Mouse (Mus musculus) ES-E14 (cell line): ENCODE measurements at regions not wholly inside any gene's neighbourhood (a gene's known extent, or its start where the extent isn't known, plus 50 kb on each side); places are given as distances from the start of the nearest gene placed in this dataset.

Source experiments
- DNase-seq: peaks from one replicate; pipeline ENCODE4 v3.0.0-alpha.2; 2013; ENCODE audit warnings: low read depth, low spot score
- H3K27ac ChIP-seq: 2 replicates; pipeline ENCODE4 v1.5.1; 2012; ENCODE audit warnings: low read depth, mild to moderate bottlenecking, low read length, moderate library complexity, mixed read lengths; ENCODE audit not compliant: poor library complexity, insufficient read depth, severe bottlenecking
- H3K36me3 ChIP-seq: 2 replicates; pipeline ENCODE4 v1.6.1; 2012; ENCODE audit warnings: mild to moderate bottlenecking, low read length, moderate library complexity, mixed read lengths; ENCODE audit not compliant: control insufficient read depth, poor library complexity, insufficient read depth, severe bottlenecking
- H3K4me1 ChIP-seq, 2 experiments: fragments of 150-350 bp in 1 of 2; sonication (generic) in 1 of 2; 2 replicates each; pipeline ENCODE4 v1.6.1; 2012; ENCODE audit warnings: low read length in 2 of 2, mild to moderate bottlenecking in 1 of 2, mixed read lengths in 1 of 2; ENCODE audit not compliant: control insufficient read depth in 2 of 2, insufficient read depth in 2 of 2, poor library complexity in 1 of 2
- H3K4me3 ChIP-seq, 2 experiments: fragments of 150-350 bp in 1 of 2; sonication (generic) in 1 of 2; 2 replicates each; pipeline ENCODE4 v1.5.1; 2012; ENCODE audit warnings: low read length in 2 of 2, low read depth in 1 of 2, mild to moderate bottlenecking in 1 of 2, mixed read lengths in 1 of 2; ENCODE audit not compliant: insufficient read depth in 1 of 2, poor library complexity in 1 of 2, severe bottlenecking in 1 of 2
- H3K9ac ChIP-seq: 2 replicates; pipeline ENCODE4 v1.6.1; 2012; ENCODE audit warnings: low read depth, mild to moderate bottlenecking, low read length, mixed read lengths; ENCODE audit not compliant: poor library complexity, insufficient read depth, severe bottlenecking
- H3K9me3 ChIP-seq: fragments of 150-350 bp; sonication (generic); 2 replicates; pipeline ENCODE4 v1.6.1; 2012; ENCODE audit warnings: low read depth, mild to moderate bottlenecking, low read length; ENCODE audit not compliant: control insufficient read depth, insufficient read depth
- CHD2 ChIP-seq: IDR thresholded peaks from 2 replicates; pipeline ENCODE4 v1.6.1; 2014; ENCODE audit warnings: mild to moderate bottlenecking, low read depth, low read length, inconsistent platforms
- HCFC1 ChIP-seq: IDR thresholded peaks from 2 replicates; pipeline ENCODE4 v1.6.1; 2012; ENCODE audit warnings: low read length, inconsistent platforms, borderline replicate concordance; ENCODE audit not compliant: insufficient read depth
- MAFK ChIP-seq: IDR thresholded peaks from 2 replicates; pipeline ENCODE4 v1.6.1; 2014; ENCODE audit warnings: mild to moderate bottlenecking, low read depth, low read length, inconsistent platforms; ENCODE audit not compliant: insufficient read depth
- ZC3H11A ChIP-seq: IDR thresholded peaks from 2 replicates; pipeline ENCODE4 v1.6.1; 2012; ENCODE audit warnings: low read depth, mild to moderate bottlenecking, inconsistent platforms, low read length, borderline replicate concordance
- ZNF384 ChIP-seq: IDR thresholded peaks from 2 replicates; pipeline ENCODE4 v1.6.1; 2012; ENCODE audit warnings: low read depth, low read length, inconsistent platforms
- in situ Hi-C, 2 experiments: fragments of 600-800 bp; cut with MboI; formaldehyde crosslinking; loops; one replicate each; pipeline ENCODE4 v1.15.1; 2025; ENCODE audit warnings: low sequenced_read_pairs in 2 of 2, inconsistent platforms in 1 of 2; ENCODE audit not compliant: unreplicated experiment in 2 of 2

- no peak for TF ChIP-seq CHD2
- no peak for TF ChIP-seq HCFC1
- no peak for TF ChIP-seq ZNF384
- TF ChIP-seq MAFK: no peak
- no peak for TF ChIP-seq ZC3H11A
- H3K4me1 ChIP-seq: no peaks in the 10 kb centered on the region
- no peak overlapping the region for H3K27ac ChIP-seq
- no peak for DNase-seq
- no peaks in the 10 kb centered on the region for H3K9me3 ChIP-seq
- H3K9ac ChIP-seq: no peak overlapping the region
- no peak overlapping the region for H3K4me3 ChIP-seq
- H3K36me3 ChIP-seq: no peaks in the 10 kb centered on the region
- in situ Hi-C loops: no loop called here
Observed at GRCm38 (mm10) chr2:149763864-149764263, 65.1 kb upstream of the Syndig1 start.

- in situ Hi-C loops: no loop called here
- Histone ChIP-seq H3K4me3 (no peak overlapping the region), H3K9ac (no peak overlapping the region), H3K9me3 (no peaks in the 10 kb centered on the region), H3K27ac (no peak overlapping the region), H3K4me1 (no peaks in the 10 kb centered on the region), H3K36me3 (no peaks in the 10 kb centered on the region)
- DNase-seq: no peak
- TF ChIP-seq HCFC1 (no peak), ZC3H11A (no peak), ZNF384 (no peak), MAFK (no peak), CHD2 (no peak)
Observed at GRCm38 (mm10) chr2:149768027-149768426, 61.0 kb upstream of the Syndig1 start.

GRCm38 (mm10) chr2:149768551-149768950 is 60.5 kb upstream of the Syndig1 start:
- H3K4me3 ChIP-seq: no peak overlapping the region
- TF ChIP-seq ZC3H11A (no peak), CHD2 (no peak), HCFC1 (no peak), ZNF384 (no peak), MAFK (no peak)
- no peak overlapping the region for H3K9ac ChIP-seq
- in situ Hi-C loops: no loop called here
- no peaks in the 10 kb centered on the region for H3K4me1 ChIP-seq
- no peaks in the 10 kb centered on the region for H3K36me3 ChIP-seq
- no peak for DNase-seq
- H3K9me3 ChIP-seq: no peaks in the 10 kb centered on the region
- no peak overlapping the region for H3K27ac ChIP-seq

- H3K4me1 ChIP-seq: no peaks in the 10 kb centered on the region
- no peak for TF ChIP-seq MAFK
- no peak for TF ChIP-seq HCFC1
- no peak for TF ChIP-seq CHD2
- TF ChIP-seq ZNF384: no peak
- no peak for TF ChIP-seq ZC3H11A
- no peak overlapping the region for H3K4me3 ChIP-seq
- no peak for DNase-seq
- H3K36me3 ChIP-seq: no peaks in the 10 kb centered on the region
- no peak overlapping the region for H3K27ac ChIP-seq
- in situ Hi-C loops: no loop called here
- no peaks in the 10 kb centered on the region for H3K9me3 ChIP-seq
- H3K9ac ChIP-seq: no peak overlapping the region
Observed at GRCm38 (mm10) chr2:149777316-149777715, 51.7 kb upstream of the Syndig1 start.
